Mouse (Mus musculus) midbrain, embryonic 13.5 days (tissue): ENCODE results near the gene Hspbp1. TPM values are rescaled to one million over a fixed set of nuclear protein-coding genes. Genes with fewer than 3 reads are reported as not detected.

Source experiments
- ATAC-seq: fragments of 200-750 bp; cut with Nextera tagmentation; 2 replicates; pipeline ENCODE4 v1.8.0; 2017; ENCODE audit warnings: mild to moderate bottlenecking, moderate TSS enrichment, moderate library complexity
- H3K27ac ChIP-seq: fragments of 300-500 bp; sonication (generic); 2 replicates; pipeline ENCODE4 v1.5.1; 2015; ENCODE audit warnings: inconsistent platforms, mild to moderate bottlenecking, moderate library complexity
- H3K27me3 ChIP-seq: fragments of 300-500 bp; sonication (generic); 2 replicates; pipeline ENCODE4 v1.6.1; 2015; ENCODE audit warnings: mild to moderate bottlenecking, inconsistent platforms
- H3K36me3 ChIP-seq: fragments of 300-500 bp; sonication (generic); 2 replicates; pipeline ENCODE4 v1.6.1; 2015; ENCODE audit warnings: mild to moderate bottlenecking, inconsistent platforms
- H3K4me1 ChIP-seq: fragments of 300-500 bp; sonication (generic); replicated peaks from 2 replicates; pipeline ENCODE4 v1.6.1; 2015; ENCODE audit warnings: inconsistent platforms
- H3K4me2 ChIP-seq: fragments of 300-500 bp; sonication (generic); replicated peaks from 2 replicates; pipeline ENCODE4 v1.6.1; 2015; ENCODE audit warnings: moderate library complexity, mild to moderate bottlenecking, inconsistent platforms
- H3K4me3 ChIP-seq: fragments of 300-500 bp; sonication (generic); replicated peaks from 2 replicates; pipeline ENCODE4 v1.5.1; 2015; ENCODE audit warnings: mild to moderate bottlenecking, inconsistent platforms
- H3K9ac ChIP-seq: fragments of 300-500 bp; sonication (generic); replicated peaks from 2 replicates; pipeline ENCODE4 v1.6.1; 2015; ENCODE audit warnings: mild to moderate bottlenecking, inconsistent platforms
- H3K9me3 ChIP-seq: fragments of 300-500 bp; sonication (generic); 2 replicates; pipeline ENCODE4 v1.6.1; 2016; ENCODE audit warnings: mild to moderate bottlenecking, inconsistent platforms
- WGBS: fragments of 180-500 bp; shearing (Covaris S2); methylation state at CpG from one replicate; pipeline ENCODE4 v1.1.7; 2015; 5-methylcytosine and 5-hydroxymethylcytosine counted together
- polyA plus RNA-seq: library from polyadenylated mRNA; unstranded; fragments of >200 nt; fragmentation: Nextera tagmentation; extraction: Ambion mirVana; gene quantifications from 2 replicates; pipeline ENCODE4 v1.2.1, GENCODE M21; 2015

Hspbp1 gene
- polyA plus RNA-seq, 1 experiment from 2014 or later, result 122 TPM

- H3K9me3 ChIP-seq, result no peaks in the 10 kb centered on the region
- H3K4me1 ChIP-seq, result peaks cover 48% of the 10 kb centered on the region
- no peak for ATAC-seq
- H3K36me3 ChIP-seq, result peaks cover 20% of the 10 kb centered on the region
- no peak overlapping the region for H3K4me2 ChIP-seq
- 96% methylated on average over 5 of the region's 5 CpGs for WGBS
- no peak overlapping the region for H3K9ac ChIP-seq
- H3K27ac ChIP-seq, result no peak overlapping the region
- no peaks in the 10 kb centered on the region for H3K27me3 ChIP-seq
- no peak overlapping the region for H3K4me3 ChIP-seq
These were observed 32.1 kb downstream of the Hspbp1 start for GRCm38 (mm10) chr7:4652726-4653125.

DNA sequence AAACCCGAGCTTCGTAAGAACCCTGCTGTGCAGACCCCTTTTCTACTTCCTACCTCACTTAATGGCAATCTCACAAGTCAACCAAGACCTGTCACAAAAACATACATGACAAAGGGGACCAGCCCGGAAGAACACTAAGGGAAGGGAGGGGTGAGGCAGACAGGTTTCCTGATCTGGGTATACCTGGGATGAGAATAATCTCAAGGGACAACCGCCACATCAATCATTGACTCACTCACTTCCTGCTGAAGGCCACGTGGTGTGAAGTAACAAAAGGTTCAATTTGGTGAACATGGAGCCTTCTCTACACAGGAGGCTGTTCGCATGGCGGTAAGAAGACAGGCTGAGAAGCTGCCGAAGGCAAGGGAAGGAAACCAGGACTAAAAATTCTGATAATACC, 33.3 kb downstream of the Hspbp1 start:
- H3K27me3 ChIP-seq, result no peaks in the 10 kb centered on the region
- no peak overlapping the region for H3K4me3 ChIP-seq
- no peak overlapping the region for H3K27ac ChIP-seq
- H3K4me2 ChIP-seq, result no peak overlapping the region
- peaks cover 40% of the 10 kb centered on the region for H3K4me1 ChIP-seq
- H3K36me3 ChIP-seq, result peaks cover 22% of the 10 kb centered on the region
- WGBS, result 91% methylated on average over 8 of the region's 8 CpGs
- no peak for ATAC-seq
- H3K9me3 ChIP-seq, result no peaks in the 10 kb centered on the region
- no peak overlapping the region for H3K9ac ChIP-seq

DNA sequence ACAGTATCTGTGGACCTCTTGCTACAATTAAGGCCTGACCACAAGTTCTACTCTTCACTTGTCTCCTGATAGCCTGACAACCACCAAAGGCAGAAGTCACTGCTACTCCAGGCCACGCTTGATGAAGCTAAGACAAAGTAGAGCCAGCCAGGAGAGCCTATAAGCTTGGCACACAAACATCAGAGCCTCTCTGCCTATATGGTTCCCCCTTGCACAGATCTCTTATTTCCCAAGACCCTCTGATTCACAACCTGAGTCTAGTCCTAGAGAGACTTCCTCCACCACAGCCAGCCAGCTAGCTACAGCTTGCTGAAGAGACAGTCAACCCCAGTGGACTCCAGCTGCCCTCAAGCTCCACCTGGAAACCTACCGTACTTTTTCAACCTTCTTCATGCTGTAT, 36.9 kb downstream of the Hspbp1 start:
- no peak overlapping the region for H3K27ac ChIP-seq
- no peak overlapping the region for H3K4me3 ChIP-seq
- H3K9me3 ChIP-seq, result no peaks in the 10 kb centered on the region
- ATAC-seq, result no peak
- no peak overlapping the region for H3K4me2 ChIP-seq
- peaks cover 14% of the 10 kb centered on the region; the same call in 1 of the 2 replicates for H3K4me1 ChIP-seq
- peak overlapping the region; percentile 8; the same call in 1 of the 2 replicates for H3K9ac ChIP-seq
- H3K36me3 ChIP-seq, result peaks cover 51% of the 10 kb centered on the region
- no peaks in the 10 kb centered on the region for H3K27me3 ChIP-seq
- 88% methylated on average over 2 of the region's 2 CpGs for WGBS

DNA sequence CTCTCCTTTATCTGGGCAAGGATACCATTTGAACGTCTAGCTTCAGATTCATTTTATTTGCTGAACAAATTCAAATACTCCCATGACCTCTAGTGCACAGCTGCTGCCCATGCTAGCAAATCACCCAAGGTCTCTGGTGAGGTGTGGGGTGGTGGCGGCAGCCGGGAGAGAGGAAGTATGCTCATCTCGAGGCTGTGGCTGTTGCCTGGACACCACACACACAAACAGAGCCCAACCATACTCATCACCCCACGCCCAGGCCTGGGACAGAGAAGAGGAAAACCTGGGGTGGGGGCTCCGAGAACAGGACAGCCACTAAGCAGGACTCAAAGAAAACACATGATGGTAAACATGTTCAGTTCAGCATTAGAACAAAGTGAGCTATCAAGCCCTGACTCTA, 37.6 kb downstream of the Hspbp1 start:
- Histone ChIP-seq H3K27me3 (no peaks in the 10 kb centered on the region), H3K27ac (no peak overlapping the region), H3K4me3 (no peak overlapping the region), H3K9me3 (no peaks in the 10 kb centered on the region), H3K4me1 (peaks cover 12% of the 10 kb centered on the region; the same call in 1 of the 2 replicates), H3K4me2 (no peak overlapping the region), H3K36me3 (peaks cover 51% of the 10 kb centered on the region), H3K9ac (peak overlapping the region; percentile 8; the same call in 1 of the 2 replicates)
- 75% methylated on average over 6 of the region's 6 CpGs for WGBS
- ATAC-seq, result no peak

DNA sequence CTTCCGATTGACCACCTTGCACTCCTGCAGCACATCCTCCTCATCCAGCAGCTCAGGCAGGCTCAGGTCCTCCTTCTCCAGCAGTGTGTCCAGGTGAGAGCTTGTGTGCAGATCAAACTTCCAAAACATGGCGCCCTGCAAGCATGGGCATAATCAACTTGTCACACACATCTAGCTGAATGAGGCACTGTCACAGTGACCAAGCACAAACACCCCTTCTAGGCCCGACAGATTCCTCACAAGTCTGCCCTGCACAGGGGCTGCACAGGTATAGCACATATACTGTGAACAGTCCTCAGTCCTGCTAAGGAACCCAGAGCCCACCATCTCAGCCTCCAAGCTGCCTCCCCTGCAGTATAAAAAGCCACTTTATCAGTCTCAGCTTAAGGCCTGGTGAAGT, 38.1 kb downstream of the Hspbp1 start:
- WGBS, result 87% methylated on average over 3 of the region's 3 CpGs
- Histone ChIP-seq H3K9ac (no peak overlapping the region), H3K36me3 (peaks cover 54% of the 10 kb centered on the region), H3K4me2 (no peak overlapping the region), H3K4me3 (no peak overlapping the region), H3K9me3 (no peaks in the 10 kb centered on the region), H3K27ac (no peak overlapping the region), H3K4me1 (peaks cover 10% of the 10 kb centered on the region; the same call in 1 of the 2 replicates), H3K27me3 (no peaks in the 10 kb centered on the region)
- ATAC-seq, result no peak

- no peak overlapping the region for H3K4me2 ChIP-seq
- H3K4me3 ChIP-seq, result no peak overlapping the region
- no peaks in the 10 kb centered on the region for H3K27me3 ChIP-seq
- peaks cover 83% of the 10 kb centered on the region for H3K36me3 ChIP-seq
- H3K4me1 ChIP-seq, result 0 out of 2 replicates have a peak, but pooled peaks cover 4% of the 10 kb centered on the region
- H3K9me3 ChIP-seq, result no peaks in the 10 kb centered on the region
- 98% methylated on average over 6 of the region's 6 CpGs for WGBS
- H3K27ac ChIP-seq, result no peak overlapping the region
- no peak for ATAC-seq
- no peak overlapping the region for H3K9ac ChIP-seq
These were observed 41.6 kb downstream of the Hspbp1 start for GRCm38 (mm10) chr7:4643225-4643624.

DNA sequence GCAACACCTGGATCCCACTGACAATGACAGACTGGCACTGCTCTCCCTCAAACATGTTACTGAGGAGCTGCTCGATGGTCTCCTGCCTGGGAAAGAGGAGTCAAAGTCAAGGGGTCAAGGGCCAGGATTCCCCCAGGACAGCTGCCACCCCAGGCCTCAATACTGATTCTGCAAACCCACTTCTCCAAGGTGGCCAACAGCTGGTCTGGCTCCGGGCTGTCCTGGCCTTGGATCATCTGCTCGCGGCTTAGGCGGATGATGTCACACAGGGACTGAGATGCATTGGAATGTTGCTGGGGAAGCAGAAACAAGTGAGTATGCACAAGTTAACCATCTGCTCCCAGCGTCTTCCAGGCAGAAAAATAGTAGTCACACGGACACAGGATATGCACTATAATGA, 42.9 kb downstream of the Hspbp1 start:
- Histone ChIP-seq H3K9ac (no peak overlapping the region), H3K4me3 (no peak overlapping the region), H3K9me3 (no peaks in the 10 kb centered on the region), H3K4me2 (no peak overlapping the region), H3K36me3 (peaks cover 93% of the 10 kb centered on the region), H3K27ac (no peak overlapping the region), H3K27me3 (no peaks in the 10 kb centered on the region), H3K4me1 (no peaks in the 10 kb centered on the region)
- ATAC-seq, result no peak
- WGBS, result 94% methylated on average over 7 of the region's 7 CpGs

DNA sequence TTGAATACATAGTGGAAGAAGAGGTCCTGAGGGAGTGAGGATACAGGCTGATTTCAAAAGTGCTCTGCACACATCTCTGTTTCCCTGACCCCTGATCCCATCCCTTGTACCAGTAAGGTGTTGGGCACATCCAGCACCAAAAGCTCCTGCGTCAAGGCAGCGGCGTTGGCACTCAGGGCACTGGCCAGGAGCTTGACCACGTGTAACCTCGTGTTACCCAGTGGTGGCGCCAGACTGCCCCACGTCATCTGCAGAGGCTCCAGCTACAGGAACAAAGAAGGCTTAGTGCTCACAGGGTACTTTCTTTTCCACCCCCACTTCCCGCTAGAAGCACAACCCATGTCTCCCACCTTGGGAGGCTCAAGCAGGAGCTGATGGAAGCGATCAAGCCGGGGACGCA, 43.7 kb downstream of the Hspbp1 start:
- no peaks in the 10 kb centered on the region for H3K4me1 ChIP-seq
- no peak overlapping the region for H3K4me3 ChIP-seq
- no peaks in the 10 kb centered on the region for H3K9me3 ChIP-seq
- H3K36me3 ChIP-seq, result peaks cover 94% of the 10 kb centered on the region
- H3K27ac ChIP-seq, result no peak overlapping the region
- WGBS, result 85% methylated on average over 11 of the region's 11 CpGs
- H3K4me2 ChIP-seq, result no peak overlapping the region
- no peak for ATAC-seq
- H3K9ac ChIP-seq, result no peak overlapping the region
- H3K27me3 ChIP-seq, result no peaks in the 10 kb centered on the region

DNA sequence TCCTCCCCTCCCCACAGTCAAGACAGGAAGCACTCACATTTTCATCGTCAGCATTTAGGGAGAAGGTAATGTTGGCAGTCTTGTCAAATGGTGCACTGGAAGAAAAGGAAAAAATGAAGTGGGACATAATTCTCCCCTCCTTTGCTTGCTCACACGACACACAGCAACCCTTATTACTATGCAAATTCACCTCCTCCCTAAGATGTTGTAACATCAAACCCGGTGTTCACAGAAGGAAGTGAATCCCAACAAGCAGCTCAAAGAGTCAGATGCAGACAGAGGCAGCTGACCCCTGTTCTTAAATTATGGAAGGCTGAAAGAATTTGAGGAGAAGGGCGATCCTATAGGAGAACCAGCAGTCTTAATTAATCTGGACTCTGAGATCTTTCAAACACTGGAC, 48.7 kb downstream of the Hspbp1 start:
- no peak overlapping the region for H3K4me2 ChIP-seq
- H3K4me1 ChIP-seq, result no peaks in the 10 kb centered on the region
- H3K36me3 ChIP-seq, result peaks cover 90% of the 10 kb centered on the region
- H3K27me3 ChIP-seq, result no peaks in the 10 kb centered on the region
- no peak overlapping the region for H3K4me3 ChIP-seq
- 88% methylated on average over 4 of the region's 4 CpGs for WGBS
- no peaks in the 10 kb centered on the region for H3K9me3 ChIP-seq
- H3K9ac ChIP-seq, result no peak overlapping the region
- no peak overlapping the region for H3K27ac ChIP-seq
- no peak for ATAC-seq

DNA sequence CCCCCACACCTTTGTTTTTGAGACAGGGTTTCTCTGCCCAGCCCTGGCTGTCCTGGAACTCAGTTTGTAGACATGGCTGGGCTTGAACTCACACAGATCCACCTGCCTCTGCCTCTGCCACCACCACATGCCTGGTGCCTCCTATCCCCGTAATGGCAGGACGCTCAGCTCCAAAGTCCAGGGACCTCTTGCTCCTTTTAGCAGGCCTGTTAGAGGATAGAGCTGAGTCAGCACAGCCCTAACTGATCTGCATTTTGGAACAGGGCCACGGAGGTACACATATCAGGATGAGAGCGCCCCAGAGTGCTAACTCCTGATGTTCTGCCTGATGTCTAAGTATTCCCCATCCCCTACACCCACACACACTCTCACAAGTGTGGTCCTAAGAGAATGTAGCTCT, 53.8 kb downstream of the Hspbp1 start, which contains the start of gene Tmem86b:
Tmem86b (minus strand) TSS at position 392 of the 400 bp plus-strand sequence.
- WGBS, result 99% methylated on average over 4 of the region's 4 CpGs
- ATAC-seq, result no peak
- no peak within 1 kb of the TSS for H3K27ac ChIP-seq
- H3K4me1 ChIP-seq, result no peaks in the 10 kb centered on the region
- H3K36me3 ChIP-seq, result peaks cover 73% of the 10 kb centered on the region
- H3K4me3 ChIP-seq, result no peak within 1 kb of the TSS
- H3K4me2 ChIP-seq, result no peak within 1 kb of the TSS
- no peaks in the 10 kb centered on the region for H3K9me3 ChIP-seq
- no peak within 1 kb of the TSS for H3K9ac ChIP-seq
- H3K27me3 ChIP-seq, result no peaks in the 10 kb centered on the region

- 83% methylated on average over 1 of the region's 1 CpGs for WGBS
- no peaks in the 10 kb centered on the region for H3K4me1 ChIP-seq
- H3K36me3 ChIP-seq, result peaks cover 66% of the 10 kb centered on the region
- no peak overlapping the region for H3K4me3 ChIP-seq
- H3K27me3 ChIP-seq, result no peaks in the 10 kb centered on the region
- ATAC-seq, result no peak
- H3K27ac ChIP-seq, result no peak overlapping the region
- no peaks in the 10 kb centered on the region for H3K9me3 ChIP-seq
- no peak overlapping the region for H3K9ac ChIP-seq
- H3K4me2 ChIP-seq, result no peak overlapping the region
These were observed 54.7 kb downstream of the Hspbp1 start for GRCm38 (mm10) chr7:4630198-4630597.

DNA sequence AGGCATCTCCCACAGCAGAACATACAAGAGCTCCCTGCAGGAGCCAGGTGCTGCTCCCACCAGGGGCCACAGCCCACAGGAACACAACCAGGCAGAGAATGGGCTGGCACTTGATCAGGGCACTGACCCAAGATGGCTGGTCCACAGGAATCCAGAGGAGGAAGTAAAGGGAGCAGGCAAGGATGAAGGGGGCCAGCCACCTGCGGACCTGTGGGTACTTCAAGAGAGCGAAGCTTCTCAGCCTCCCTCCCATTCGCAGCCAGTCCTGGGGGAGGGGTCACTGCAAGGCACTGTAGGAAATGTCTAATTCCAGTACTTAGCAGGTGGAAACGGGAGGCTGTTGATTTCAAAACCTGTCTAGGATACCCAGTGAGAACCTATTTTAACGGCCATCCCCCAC, 55.3 kb downstream of the Hspbp1 start:
- H3K9me3 ChIP-seq, result no peaks in the 10 kb centered on the region
- H3K27me3 ChIP-seq, result no peaks in the 10 kb centered on the region
- H3K9ac ChIP-seq, result no peak overlapping the region
- H3K4me2 ChIP-seq, result no peak overlapping the region
- H3K27ac ChIP-seq, result no peak overlapping the region
- 88% methylated on average over 5 of the region's 5 CpGs for WGBS
- no peak for ATAC-seq
- no peaks in the 10 kb centered on the region for H3K4me1 ChIP-seq
- peaks cover 61% of the 10 kb centered on the region for H3K36me3 ChIP-seq
- no peak overlapping the region for H3K4me3 ChIP-seq

DNA sequence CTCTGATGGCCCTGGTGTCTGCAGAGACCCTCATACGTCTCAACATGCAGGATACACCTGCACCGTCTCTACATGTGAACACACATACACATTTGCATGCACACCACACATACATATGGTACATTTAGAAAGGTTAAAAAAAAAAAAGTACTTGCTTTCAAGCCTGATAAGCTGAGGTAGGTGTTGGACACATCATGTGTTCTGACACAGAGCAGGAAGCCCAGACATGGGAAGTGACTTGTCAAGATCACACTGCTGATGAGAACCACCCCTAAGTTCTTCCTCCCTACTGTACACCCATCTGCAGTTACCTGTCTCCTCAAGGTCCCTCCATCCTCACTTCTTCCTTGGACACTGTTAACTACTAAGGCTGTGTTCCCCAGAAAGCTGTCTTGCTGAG, 58.9 kb downstream of the Hspbp1 start:
- no peak overlapping the region for H3K27ac ChIP-seq
- H3K27me3 ChIP-seq, result no peaks in the 10 kb centered on the region
- no peaks in the 10 kb centered on the region for H3K9me3 ChIP-seq
- no peak for ATAC-seq
- peaks cover 28% of the 10 kb centered on the region for H3K36me3 ChIP-seq
- WGBS, result 91% methylated on average over 2 of the region's 2 CpGs
- H3K9ac ChIP-seq, result no peak overlapping the region
- no peak overlapping the region for H3K4me2 ChIP-seq
- no peak overlapping the region for H3K4me3 ChIP-seq
- H3K4me1 ChIP-seq, result 0 out of 2 replicates have a peak, but pooled peaks cover 2% of the 10 kb centered on the region
